Mouse (Mus musculus): ENCODE measurements around the gene Cables2. TPM values are rescaled to one million over a fixed set of nuclear protein-coding genes. Genes with fewer than 3 reads are reported as not detected.

The Cables2 gene
- polyA plus RNA-seq, 1 experiment from 2014 or later, result 12.5 TPM

DNA sequence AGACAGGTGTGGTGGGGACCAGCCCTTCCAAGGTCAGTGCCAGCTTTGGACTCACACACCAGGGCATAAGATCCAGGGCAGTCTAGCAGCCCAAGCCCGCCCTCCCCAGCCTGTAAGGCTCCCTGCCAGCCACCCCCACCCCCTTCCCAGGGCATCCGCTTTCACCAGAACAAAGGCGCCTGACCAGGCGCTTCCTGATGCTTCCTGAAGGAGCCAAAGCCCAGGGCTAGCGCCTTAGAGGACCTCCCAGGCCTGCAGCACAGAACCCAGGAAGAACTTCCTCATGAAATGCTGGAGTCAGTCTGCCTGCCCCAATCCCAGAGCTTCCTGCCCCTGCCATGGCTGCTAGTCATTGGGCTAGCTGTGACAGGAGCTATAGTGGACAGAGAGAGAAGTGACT is 54.6 kb downstream of the Cables2 start:
- peak overlapping the region; percentile 43 for H3K27ac ChIP-seq
- H3K4me3 ChIP-seq, result no peak overlapping the region
- no peaks in the 10 kb centered on the region for H3K9me3 ChIP-seq
- peaks cover 43% of the 10 kb centered on the region for H3K4me1 ChIP-seq
- no peak overlapping the region for H3K9ac ChIP-seq
- ATAC-seq (ENCODE audit: insufficient number of reproducible peaks, low FRiP score, low TSS enrichment, low read depth), result no peak
- peaks cover 6% of the 10 kb centered on the region for H3K27me3 ChIP-seq
- H3K4me2 ChIP-seq, result no peak overlapping the region
- 46% methylated on average over 5 of the region's 5 CpGs for WGBS
- no peaks in the 10 kb centered on the region for H3K36me3 ChIP-seq

DNA sequence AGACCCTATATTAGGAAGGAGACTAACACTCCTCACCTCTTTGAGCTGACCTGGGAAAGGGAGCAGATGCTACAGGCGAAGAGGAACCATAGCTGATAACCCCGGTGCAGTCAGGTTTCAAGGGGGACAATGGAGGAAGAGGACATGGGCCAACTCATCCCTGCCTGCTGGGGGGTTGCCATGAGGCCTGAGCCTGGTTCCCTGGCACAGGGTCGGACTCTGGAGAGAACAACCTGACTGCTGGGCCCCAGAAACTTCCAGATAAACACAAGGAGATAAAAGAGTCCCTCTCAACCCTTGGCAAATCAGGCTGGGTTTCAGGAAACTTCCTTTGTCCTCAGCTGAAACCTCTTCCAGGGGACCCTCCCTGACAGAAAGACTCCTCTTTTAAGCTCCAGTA is 55.1 kb downstream of the Cables2 start:
- ATAC-seq (ENCODE audit: insufficient number of reproducible peaks, low FRiP score, low TSS enrichment, low read depth), result no peak
- H3K4me2 ChIP-seq, result no peak overlapping the region
- no peak overlapping the region for H3K9ac ChIP-seq
- WGBS, result 79% methylated on average over 3 of the region's 3 CpGs
- H3K27me3 ChIP-seq, result peaks cover 1% of the 10 kb centered on the region
- no peak overlapping the region for H3K4me3 ChIP-seq
- peaks cover 43% of the 10 kb centered on the region for H3K4me1 ChIP-seq
- H3K36me3 ChIP-seq, result no peaks in the 10 kb centered on the region
- peak overlapping the region; percentile 43; the same call in 1 of the 2 replicates for H3K27ac ChIP-seq
- no peaks in the 10 kb centered on the region for H3K9me3 ChIP-seq

DNA sequence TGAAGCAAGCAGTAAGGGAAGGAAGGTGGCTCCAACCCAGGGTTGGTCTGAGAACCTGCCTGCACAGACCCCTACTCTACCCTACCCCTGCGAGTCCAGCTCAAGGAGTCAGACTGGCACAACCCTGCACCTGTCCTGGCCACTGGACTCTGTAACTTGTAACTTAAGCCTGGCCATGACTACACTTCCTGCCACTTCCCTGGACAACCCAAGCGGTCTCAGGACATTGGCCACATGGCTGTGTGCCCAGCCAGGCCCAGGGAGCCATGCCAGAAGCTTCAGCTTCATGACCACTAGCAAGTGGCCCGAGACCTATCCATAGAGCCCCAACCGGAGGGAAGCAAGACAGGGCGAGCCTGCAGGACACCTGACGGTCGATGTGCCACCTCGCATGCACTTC is 55.7 kb downstream of the Cables2 start:
- ATAC-seq (ENCODE audit: insufficient number of reproducible peaks, low FRiP score, low TSS enrichment, low read depth), result no peak
- no peak overlapping the region for H3K9ac ChIP-seq
- H3K4me2 ChIP-seq, result no peak overlapping the region
- no peaks in the 10 kb centered on the region for H3K36me3 ChIP-seq
- WGBS, result 77% methylated on average over 8 of the region's 8 CpGs
- peaks cover 43% of the 10 kb centered on the region for H3K4me1 ChIP-seq
- no peaks in the 10 kb centered on the region for H3K27me3 ChIP-seq
- no peak overlapping the region for H3K27ac ChIP-seq
- H3K9me3 ChIP-seq, result no peaks in the 10 kb centered on the region
- H3K4me3 ChIP-seq, result no peak overlapping the region

DNA sequence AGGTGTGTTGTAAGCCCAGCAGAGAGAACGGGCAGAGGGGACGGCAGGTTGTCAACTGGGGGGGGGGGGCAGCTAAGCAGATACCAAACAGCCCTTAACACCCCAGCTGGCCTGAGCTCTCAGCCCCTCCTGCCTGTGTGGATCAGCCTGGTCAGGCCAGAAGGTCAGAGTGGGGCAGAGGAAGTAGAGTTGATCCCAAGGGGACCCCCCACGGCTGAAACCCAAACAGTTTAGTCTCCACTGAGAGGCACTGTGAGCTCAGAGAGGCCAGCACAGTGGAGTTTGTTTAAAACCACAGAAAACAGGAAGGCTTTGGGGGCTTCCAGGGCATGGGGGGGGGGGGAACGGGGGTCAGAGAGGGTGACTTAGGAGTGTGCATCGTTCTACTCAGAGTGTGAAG is 56.4 kb downstream of the Cables2 start:
- H3K4me1 ChIP-seq, result peaks cover 37% of the 10 kb centered on the region

DNA sequence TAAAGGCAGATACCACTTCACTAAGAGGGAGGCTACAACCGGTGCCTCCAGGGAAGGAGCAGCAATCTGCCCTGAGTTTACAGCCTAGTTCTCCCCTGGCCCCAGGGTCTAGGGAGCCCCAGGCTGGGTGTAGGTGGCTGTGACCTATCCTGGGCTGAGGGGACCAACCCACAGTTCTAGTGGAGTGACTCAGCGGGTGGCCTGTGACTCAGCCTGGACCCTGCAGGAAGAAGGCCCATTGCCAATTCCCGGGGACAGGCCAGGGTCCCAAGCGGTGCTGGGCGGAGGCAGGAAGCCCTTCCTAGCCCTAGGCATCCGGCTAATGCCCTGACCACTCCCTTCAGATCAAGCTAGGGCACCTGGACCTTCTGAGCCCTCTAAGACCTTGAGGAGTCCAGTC is 57.3 kb downstream of the Cables2 start:
- Histone ChIP-seq H3K9ac (no peak overlapping the region), H3K4me2 (no peak overlapping the region), H3K27me3 (no peaks in the 10 kb centered on the region), H3K27ac (no peak overlapping the region), H3K9me3 (no peaks in the 10 kb centered on the region), H3K36me3 (no peaks in the 10 kb centered on the region), H3K4me1 (peaks cover 32% of the 10 kb centered on the region), H3K4me3 (no peak overlapping the region)
- 76% methylated on average over 6 of the region's 6 CpGs for WGBS
- ATAC-seq (ENCODE audit: insufficient number of reproducible peaks, low FRiP score, low TSS enrichment, low read depth), result no peak

More for the DNA sequence above, 56.4 kb downstream of the Cables2 start:
- Histone ChIP-seq H3K4me2 (no peak overlapping the region), H3K9me3 (no peaks in the 10 kb centered on the region), H3K4me3 (no peak overlapping the region), H3K9ac (no peak overlapping the region), H3K27me3 (no peaks in the 10 kb centered on the region), H3K36me3 (no peaks in the 10 kb centered on the region), H3K27ac (no peak overlapping the region)
- 45% methylated on average over 5 of the region's 5 CpGs for WGBS
- no peak for ATAC-seq (ENCODE audit: insufficient number of reproducible peaks, low FRiP score, low TSS enrichment, low read depth)

DNA sequence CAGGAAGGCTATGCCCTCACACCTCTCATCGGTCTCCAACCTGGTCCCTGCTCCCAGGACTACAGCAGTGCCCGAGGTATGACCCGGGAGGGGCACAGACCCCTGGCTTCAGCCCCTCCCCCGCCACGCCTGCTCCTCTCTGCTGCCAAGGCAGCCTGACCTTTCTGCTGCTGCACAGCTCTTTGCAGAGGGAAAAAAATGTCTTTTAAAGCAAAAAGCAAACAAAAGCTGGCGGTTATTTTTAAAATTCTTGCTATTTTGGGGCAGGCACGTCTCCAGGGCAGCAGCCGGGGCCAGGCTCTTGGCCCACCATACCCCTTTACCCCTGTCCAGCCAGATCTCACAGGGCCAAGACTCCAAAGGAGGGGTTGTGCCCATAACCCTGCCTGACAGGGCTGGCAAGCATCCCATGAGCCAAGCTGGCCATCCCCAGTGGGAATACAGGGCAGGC is 58.3 kb downstream of the Cables2 start:
- Histone ChIP-seq H3K9ac (no peak overlapping the region; the same call in 1 of the 2 replicates), H3K4me2 (no peak overlapping the region), H3K4me1 (peaks cover 29% of the 10 kb centered on the region), H3K27ac (no peak overlapping the region), H3K36me3 (no peaks in the 10 kb centered on the region), H3K27me3 (no peaks in the 10 kb centered on the region), H3K9me3 (no peaks in the 10 kb centered on the region), H3K4me3 (no peak overlapping the region)
- ATAC-seq (ENCODE audit: insufficient number of reproducible peaks, low FRiP score, low TSS enrichment, low read depth), result no peak
- 67% methylated on average over 8 of the region's 8 CpGs for WGBS

DNA sequence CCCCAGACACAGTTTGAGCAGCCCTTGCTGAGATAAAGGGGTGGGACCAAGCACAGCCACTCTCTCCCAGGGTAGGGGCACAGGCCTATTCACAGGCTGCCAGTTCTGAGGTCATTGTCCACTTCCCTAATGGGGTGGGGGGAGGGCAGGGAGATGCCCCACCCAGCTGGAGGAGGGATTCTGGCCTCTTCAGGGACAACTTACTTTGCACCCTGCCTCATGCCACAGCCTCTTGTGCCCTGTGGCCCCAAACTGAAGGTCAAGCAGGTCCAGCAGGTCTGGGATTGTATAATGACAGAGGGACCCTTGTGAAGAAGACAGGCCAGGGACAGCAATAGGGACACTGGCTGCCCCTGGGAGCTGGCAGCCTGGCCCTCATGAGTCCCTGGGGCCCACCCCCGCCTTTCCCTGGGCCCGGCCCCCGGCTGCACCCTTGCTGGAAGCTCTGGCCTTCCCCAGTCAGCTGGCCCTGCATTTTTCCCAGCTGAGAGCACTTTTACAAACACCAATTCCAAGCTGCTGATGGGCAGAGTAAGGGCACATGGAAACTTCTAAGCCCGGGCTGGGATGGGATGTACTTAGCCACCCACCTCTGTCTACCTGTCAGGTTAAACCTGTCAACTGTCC is 58.8 kb downstream of the Cables2 start:
- Histone ChIP-seq H3K4me1 (peaks cover 27% of the 10 kb centered on the region), H3K9ac (no peak overlapping the region), H3K9me3 (no peaks in the 10 kb centered on the region), H3K27me3 (no peaks in the 10 kb centered on the region), H3K4me2 (no peak overlapping the region), H3K36me3 (no peaks in the 10 kb centered on the region), H3K4me3 (no peak overlapping the region), H3K27ac (no peak overlapping the region)
- 75% methylated on average over 4 of the region's 4 CpGs for WGBS
- ATAC-seq (ENCODE audit: insufficient number of reproducible peaks, low FRiP score, low TSS enrichment, low read depth), result no peak

DNA sequence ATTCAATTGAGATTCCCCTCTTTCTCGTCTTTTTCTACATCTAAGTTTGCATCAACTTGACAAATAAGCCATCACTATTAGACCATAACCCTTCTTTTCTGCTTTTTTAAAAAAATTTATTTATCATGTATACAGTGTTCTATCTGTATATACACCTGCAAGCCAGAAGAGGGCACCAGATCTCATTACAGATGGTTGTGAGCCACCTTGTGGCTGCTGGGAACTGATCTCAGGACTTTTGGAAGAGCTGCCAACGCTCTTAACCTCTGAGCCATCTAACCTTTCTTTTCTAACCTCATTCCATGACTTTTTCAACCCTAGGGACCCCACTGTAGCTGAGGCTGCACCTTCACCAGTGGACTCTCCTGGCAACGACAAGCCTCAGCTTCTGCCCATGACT is 61.0 kb downstream of the Cables2 start:
- 91% methylated on average over 3 of the region's 3 CpGs for whole genome bisulfite sequencing
- Histone ChIP-seq H3K4me2 (no peak overlapping the region), H3K36me3 (no peaks in the 10 kb centered on the region)

DNA sequence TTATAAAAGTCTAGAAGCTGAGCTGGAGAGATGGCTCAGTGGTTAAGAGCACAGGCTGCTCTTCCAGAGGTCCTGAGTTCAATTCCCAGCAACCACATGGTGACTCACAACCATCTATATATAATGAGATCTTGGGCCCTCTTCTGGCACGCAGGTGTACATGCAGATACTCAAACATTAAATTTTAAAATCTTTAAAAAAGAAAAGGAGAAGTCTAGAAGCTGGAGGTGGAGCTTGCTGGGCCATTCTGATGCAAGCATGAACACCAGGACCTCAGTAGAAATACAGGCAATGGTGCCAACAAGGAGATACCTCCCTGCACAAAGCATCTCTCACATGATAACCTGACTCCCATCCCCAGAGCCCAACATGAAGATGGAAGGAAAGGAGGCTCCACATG is 64.3 kb downstream of the Cables2 start:
- H3K4me1 ChIP-seq, result peaks cover 5% of the 10 kb centered on the region; the same call in 1 of the 2 replicates
- H3K4me3 ChIP-seq, result no peak overlapping the region
- H3K9ac ChIP-seq, result no peak overlapping the region
- no peaks in the 10 kb centered on the region for H3K27me3 ChIP-seq
- 86% methylated on average over 1 of the region's 1 CpGs for WGBS
- no peak overlapping the region for H3K4me2 ChIP-seq
- H3K27ac ChIP-seq, result no peak overlapping the region; the same call in 1 of the 2 replicates
- H3K36me3 ChIP-seq, result 0 out of 2 replicates have a peak, but pooled peaks cover 2% of the 10 kb centered on the region
- H3K9me3 ChIP-seq, result no peaks in the 10 kb centered on the region
- no peak for ATAC-seq (ENCODE audit: insufficient number of reproducible peaks, low FRiP score, low TSS enrichment, low read depth)

More for the DNA sequence above, 61.0 kb downstream of the Cables2 start:
- no peak overlapping the region for H3K27ac ChIP-seq
- no peak overlapping the region for H3K4me3 ChIP-seq
- no peaks in the 10 kb centered on the region for H3K9me3 ChIP-seq
- no peak for ATAC-seq (ENCODE audit: insufficient number of reproducible peaks, low FRiP score, low TSS enrichment, low read depth)
- peaks cover 20% of the 10 kb centered on the region for H3K4me1 ChIP-seq
- H3K9ac ChIP-seq, result no peak overlapping the region
- no peaks in the 10 kb centered on the region for H3K27me3 ChIP-seq

Small RNAs within 50 kb of the gene (microRNA-seq; reads per million reads assigned to microRNA genes)
- not detected for gene Mir3091

Other genes starting within 250 kb of the Cables2 start
- gene Lsm14b, start 248.5 kb downstream of the Cables2 start, polyA plus RNA-seq (2015; fragmentation: Nextera tagmentation; extraction: Ambion mirVana), result 3.7 and 8.0 TPM in 2 replicates
- 471 and 519 TPM in 2 replicates for gene Psma7, start 231.1 kb downstream of the Cables2 start, polyA plus RNA-seq (2015; fragmentation: Nextera tagmentation; extraction: Ambion mirVana)
- 4.1 and 4.2 TPM in 2 replicates for gene Ss18l1, start 231.0 kb downstream of the Cables2 start, polyA plus RNA-seq (2015; fragmentation: Nextera tagmentation; extraction: Ambion mirVana)
- gene Mtg2, start 202.9 kb downstream of the Cables2 start, polyA plus RNA-seq (2015; fragmentation: Nextera tagmentation; extraction: Ambion mirVana), result 22.9 and 25.0 TPM in 2 replicates
- gene Hrh3, start 169.0 kb downstream of the Cables2 start, polyA plus RNA-seq (2015; fragmentation: Nextera tagmentation; extraction: Ambion mirVana), result not detected in 2 replicates
- 42.5 and 45.2 TPM in 2 replicates for gene Osbpl2, start 154.2 kb downstream of the Cables2 start, polyA plus RNA-seq (2015; fragmentation: Nextera tagmentation; extraction: Ambion mirVana)
- 165 and 185 TPM in 2 replicates for gene Adrm1, start 102.0 kb downstream of the Cables2 start, polyA plus RNA-seq (2015; fragmentation: Nextera tagmentation; extraction: Ambion mirVana)
- 24.5 and 25.9 TPM in 2 replicates for gene Lama5, start 47.6 kb downstream of the Cables2 start, polyA plus RNA-seq (2015; fragmentation: Nextera tagmentation; extraction: Ambion mirVana)
- gene Rps21, start 16.1 kb downstream of the Cables2 start, polyA plus RNA-seq (2015; fragmentation: Nextera tagmentation; extraction: Ambion mirVana), result 429 and 600 TPM in 2 replicates
- gene Rbbp8nl, start 16.4 kb upstream of the Cables2 start, polyA plus RNA-seq (2015; fragmentation: Nextera tagmentation; extraction: Ambion mirVana), result 2.0 and 2.3 TPM in 2 replicates
- not detected in 2 replicates for gene Gata5, start 61.2 kb upstream of the Cables2 start, polyA plus RNA-seq (2015; fragmentation: Nextera tagmentation; extraction: Ambion mirVana)
- gene Slco4a1, start 182.7 kb upstream of the Cables2 start, polyA plus RNA-seq (2015; fragmentation: Nextera tagmentation; extraction: Ambion mirVana), result 0.78 and 0.99 TPM in 2 replicates
- gene Ntsr1, start 226.5 kb upstream of the Cables2 start, polyA plus RNA-seq (2015; fragmentation: Nextera tagmentation; extraction: Ambion mirVana), result 0.32 and 0.43 TPM in 2 replicates

Data from limb, embryonic 15.5 days (tissue).